Mouse (Mus musculus) cerebellum, adult 18-20 months (tissue): ENCODE data around the gene Marveld1.

Source experiments
- DNase-seq, 2 experiments: peaks; one replicate each; pipeline ENCODE4 v3.0.0; 2021

Gene Marveld1

GRCm38 (mm10) chr19:42141998-42142397 is 5.2 kb upstream of the Marveld1 start:
- DNase-seq, result no peak

DNA sequence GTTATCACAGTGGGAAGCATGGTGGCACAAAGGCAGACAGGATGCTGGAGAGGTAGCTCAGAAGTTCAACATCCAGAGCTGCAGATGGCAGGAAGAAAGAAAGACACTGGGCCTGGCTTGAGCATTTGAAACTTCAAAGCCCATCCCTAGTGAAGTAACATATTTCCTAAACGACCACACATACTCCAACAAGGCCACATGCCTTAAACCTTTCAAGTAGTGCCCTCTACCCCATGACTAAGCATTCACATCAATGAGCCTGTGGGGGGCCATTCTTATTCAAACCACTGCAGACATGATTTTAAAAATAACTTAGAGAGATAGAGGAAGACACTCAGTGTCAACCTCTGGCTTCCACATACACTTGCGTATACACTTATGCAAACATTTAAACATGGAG is 4.4 kb upstream of the Marveld1 start:
- no peak for DNase-seq

GRCm38 (mm10) chr19:42144067-42144466 is 3.1 kb upstream of the Marveld1 start:
- DNase-seq, result no peak

DNA sequence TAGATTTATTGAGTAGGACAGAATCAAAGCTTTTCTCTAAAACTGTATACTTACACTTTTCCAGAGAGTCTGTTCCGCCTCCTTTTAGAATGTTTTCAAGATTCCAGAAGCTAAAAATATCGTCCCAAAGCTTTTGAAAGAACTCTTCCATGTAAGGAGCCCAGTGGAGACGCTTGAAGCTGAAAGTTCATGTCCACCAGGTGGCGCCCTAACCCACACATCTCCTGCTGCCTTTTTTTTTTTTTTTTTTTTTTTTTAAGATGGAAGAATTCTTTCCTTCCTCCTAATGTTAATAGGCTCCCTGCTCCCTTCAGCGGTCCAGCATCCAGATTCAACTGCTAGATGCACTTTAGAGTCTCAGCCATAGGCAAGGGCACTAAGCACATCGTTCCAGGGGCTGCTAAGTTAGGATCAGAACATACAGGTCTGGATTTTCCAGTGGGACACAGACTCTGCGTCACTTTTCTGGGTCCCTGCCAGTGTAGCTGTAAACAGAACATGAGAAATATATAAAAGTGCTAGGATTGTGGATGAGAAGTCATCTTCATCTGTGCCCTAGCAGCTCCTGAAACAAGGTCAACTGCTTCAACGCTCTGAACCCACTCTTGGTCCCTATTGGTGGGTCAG is 2.5 kb upstream of the Marveld1 start:
- peak; percentile 79 to 88 for DNase-seq

DNA sequence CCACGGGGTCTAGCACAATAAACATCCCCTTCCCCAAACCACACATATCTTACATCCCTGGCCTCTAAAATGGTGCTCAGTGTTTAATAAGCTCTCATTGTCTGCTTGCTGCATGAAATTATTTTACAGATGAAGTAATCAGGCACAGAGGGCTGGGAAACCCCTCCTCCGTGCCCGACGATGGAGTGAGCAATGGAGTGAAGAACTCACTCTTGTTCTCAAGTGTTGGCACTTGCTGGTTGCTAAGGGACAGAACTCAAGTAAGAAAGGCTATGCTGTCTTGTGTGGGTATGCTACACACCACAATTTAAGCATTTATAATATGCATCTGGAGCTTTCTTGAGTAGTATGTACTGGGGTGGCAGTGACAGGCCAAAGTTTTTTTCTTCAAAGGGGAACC is 2.0 kb upstream of the Marveld1 start:
- DNase-seq, result no peak

- no peak for DNase-seq
Observed at GRCm38 (mm10) chr19:42145731-42146130, 1.5 kb upstream of the Marveld1 start.

GRCm38 (mm10) chr19:42146276-42147010 is 757 bp upstream of the Marveld1 start:
- DNase-seq, result no peak

DNA sequence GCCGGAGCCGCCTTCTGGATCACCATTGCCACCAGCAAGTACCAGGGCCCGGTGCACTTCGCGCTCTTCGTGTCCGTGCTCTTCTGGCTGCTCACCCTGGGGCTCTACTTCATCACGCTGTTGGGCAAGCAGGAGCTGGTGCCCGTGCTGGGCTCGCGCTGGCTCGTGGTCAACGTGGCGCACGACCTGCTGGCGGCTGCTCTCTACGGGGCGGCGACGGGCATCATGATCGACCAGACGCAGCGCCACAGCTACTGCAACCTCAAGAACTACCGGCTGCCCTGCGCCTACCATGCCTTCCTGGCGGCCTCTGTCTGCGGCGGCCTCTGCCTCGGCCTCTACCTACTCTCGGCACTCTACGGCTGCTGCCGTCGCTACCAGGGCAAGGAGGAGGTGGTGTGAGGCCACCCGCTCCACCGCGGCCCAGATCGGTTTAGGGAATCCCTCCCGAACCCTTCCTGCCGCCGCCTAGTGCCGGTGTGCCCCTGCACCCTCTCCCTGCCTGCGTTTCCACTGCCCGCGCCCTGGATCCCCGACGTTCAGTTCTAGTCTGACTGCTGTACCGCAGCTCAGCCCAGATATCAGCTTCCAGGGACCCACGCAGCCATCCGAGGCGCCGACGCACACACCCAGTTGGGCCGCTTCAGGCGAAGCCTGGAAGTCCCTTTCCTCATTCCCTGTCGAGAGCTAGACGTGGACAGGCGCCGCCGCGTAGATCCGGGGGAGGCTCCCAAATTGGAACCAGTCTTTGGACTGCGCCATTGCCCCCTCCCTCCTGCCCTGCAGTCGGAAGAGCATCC is 769 bp downstream of the Marveld1 start:
- peak; percentile 70 to 78 for DNase-seq

DNA sequence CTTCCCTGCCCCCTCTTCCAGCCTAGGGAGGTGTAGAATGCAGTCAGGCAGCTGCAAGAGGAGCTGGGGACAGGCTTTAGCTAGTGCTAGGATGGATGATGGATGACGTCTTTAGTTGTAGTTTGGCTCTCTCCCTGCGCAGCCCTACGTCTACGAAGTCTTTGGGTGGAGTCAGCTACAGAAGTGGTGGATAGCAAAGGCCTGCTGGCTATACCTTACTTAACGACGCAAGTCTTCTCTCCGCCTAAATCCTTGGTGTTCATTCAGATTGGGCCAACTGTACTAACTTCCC is 1.3 kb downstream of the Marveld1 start:
- DNase-seq, result no peak

DNA sequence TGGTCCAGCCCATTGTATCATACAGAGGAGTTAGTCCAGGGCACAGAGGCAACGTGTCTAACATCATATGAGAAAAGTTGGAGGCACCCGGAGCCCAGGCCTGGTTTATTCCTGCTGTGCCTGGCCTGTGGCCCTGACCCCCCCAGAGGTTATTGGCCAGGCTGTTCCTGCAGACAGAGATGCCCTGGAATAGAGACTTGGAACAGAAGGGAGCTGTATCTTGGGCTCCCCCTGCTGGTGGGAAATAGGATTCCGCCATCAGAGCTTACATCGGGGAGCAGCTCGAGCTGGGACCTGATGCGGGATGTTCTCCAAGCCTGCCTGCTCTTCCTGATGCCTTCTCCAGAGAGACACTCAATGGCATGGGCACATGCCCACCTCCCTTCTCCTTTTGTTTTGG is 4.8 kb downstream of the Marveld1 start:
- peak; percentile 89 to 94 for DNase-seq

DNA sequence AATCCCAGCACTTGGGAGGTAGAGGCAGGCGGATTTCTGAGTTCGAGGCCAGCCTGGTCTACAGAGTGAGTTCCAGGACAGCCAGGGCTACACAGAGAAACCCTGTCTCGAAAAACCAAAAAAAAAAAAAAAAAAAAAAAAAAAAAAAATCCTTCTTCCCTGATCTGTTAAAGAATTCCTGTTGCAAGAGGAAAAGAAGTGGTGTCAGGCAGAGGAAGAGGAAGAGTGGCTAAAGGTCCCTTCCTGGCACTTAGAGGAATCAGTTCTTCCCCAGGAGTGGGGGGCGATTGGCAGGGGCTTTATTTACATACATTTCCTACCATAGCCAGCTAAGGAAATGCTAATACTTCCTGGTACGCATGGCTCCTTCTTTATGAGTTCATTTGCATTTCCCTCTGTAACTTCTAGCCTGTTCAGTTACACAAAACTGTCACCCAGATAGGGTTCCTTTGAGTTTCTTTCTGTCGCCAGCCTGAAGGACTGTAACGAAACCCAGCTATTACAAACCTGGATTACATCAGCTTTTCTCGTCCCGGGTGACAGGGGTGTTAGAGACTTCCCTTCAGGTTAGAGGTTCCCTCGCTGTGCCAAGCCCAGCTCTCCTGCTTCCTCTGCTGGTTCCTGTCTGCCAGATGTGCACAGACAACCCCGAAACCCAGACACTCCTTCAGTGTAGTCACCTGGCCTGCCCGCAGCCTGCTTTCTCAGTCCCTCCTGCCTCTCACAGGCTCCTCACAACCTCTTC is 10.5 kb downstream of the Marveld1 start:
- DNase-seq, result no peak

GRCm38 (mm10) chr19:42158246-42159017 is 11.2 kb downstream of the Marveld1 start:
- no peak for DNase-seq

- DNase-seq, result no peak
Observed at GRCm38 (mm10) chr19:42163764-42164163, 16.6 kb downstream of the Marveld1 start, which contains the start of gene Zfyve27. Gene Zfyve27, plus strand, starts transcription at chr19:42163951.

GRCm38 (mm10) chr19:42164188-42164587 is 17.0 kb downstream of the Marveld1 start:
- DNase-seq, result no peak

GRCm38 (mm10) chr19:42166130-42166529 is 18.9 kb downstream of the Marveld1 start:
- DNase-seq, result peak; percentile 87 to 93

- DNase-seq, result no peak
Observed at GRCm38 (mm10) chr19:42166766-42167165, 19.6 kb downstream of the Marveld1 start.

GRCm38 (mm10) chr19:42167489-42167888 is 20.3 kb downstream of the Marveld1 start:
- DNase-seq, result no peak

DNA sequence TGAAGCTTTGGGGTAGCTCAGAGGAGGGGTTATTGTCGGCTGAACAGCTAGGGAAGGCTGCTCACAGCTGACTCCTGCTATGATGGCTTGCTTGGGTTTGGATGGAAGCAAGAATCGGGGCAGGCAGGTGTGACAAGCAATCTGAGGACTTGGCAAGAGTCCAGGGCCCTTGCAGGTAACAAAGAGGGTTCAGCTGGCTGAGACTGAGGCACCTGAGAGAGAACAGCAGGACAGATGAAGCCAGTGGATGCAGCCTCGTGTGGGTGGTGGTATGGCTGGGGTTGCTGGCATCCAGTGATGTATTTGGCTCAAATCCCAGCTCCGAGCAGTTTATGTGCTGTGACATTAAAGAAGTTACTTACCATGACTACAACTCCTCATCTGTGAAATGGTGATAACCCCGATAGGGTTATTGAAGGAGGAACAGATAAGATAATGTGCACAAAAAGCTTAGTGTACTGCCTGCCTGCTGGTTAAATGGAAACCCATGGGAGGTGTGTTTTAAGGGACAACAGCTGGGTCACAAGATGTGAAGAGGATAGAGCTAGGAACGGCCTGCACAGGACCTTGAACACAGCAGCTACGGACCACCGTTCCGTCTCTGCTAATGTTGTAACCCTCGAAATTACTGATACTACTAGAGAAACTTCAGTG is 22.2 kb downstream of the Marveld1 start:
- peak in 1 of 2 experiments; percentile 48 for DNase-seq

GRCm38 (mm10) chr19:42170025-42170969 is 23.1 kb downstream of the Marveld1 start:
- DNase-seq, result peak; percentile 97 to 99

- no peak for DNase-seq
Observed at GRCm38 (mm10) chr19:42176841-42177240, 29.6 kb downstream of the Marveld1 start.

DNA sequence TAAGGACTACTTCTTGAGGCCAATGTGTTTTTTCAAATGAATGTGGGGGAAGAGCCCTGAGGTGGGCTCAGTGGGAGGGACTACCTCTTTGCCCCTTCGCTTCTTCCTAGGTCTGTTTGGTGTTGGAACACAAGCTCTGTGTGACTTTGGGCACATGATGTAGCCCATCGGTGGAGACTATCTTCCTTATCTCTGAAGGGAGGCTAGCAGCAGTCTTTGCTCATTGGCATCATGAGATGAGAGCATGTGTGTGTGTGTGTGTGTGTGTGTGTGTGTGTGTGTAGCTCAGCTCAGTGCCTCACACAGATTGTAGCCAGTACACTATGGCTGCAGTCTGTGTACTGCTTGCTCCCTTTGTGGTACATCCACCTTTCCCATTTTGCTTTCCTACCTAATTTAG is 30.3 kb downstream of the Marveld1 start:
- no peak for DNase-seq
